Mouse (Mus musculus): ENCODE data around the gene Kctd13.
A peak's percentile ranks its signal among the peaks of the same experiment; 100 is the strongest.
"Not testable (repeated sequence)": the region's sequence is repeated elsewhere in the genome, so short reads cannot be mapped to it uniquely, and the experiment has no call there.

Kctd13 gene

GRCm38 (mm10) chr7:126928384-126929037 is at the start of gene Kctd13:
Gene Kctd13 (plus strand): TSS chr7:126928879.
- DNase-seq (ENCODE audit: extremely low read depth, low read depth), result peak; percentile 68

DNA sequence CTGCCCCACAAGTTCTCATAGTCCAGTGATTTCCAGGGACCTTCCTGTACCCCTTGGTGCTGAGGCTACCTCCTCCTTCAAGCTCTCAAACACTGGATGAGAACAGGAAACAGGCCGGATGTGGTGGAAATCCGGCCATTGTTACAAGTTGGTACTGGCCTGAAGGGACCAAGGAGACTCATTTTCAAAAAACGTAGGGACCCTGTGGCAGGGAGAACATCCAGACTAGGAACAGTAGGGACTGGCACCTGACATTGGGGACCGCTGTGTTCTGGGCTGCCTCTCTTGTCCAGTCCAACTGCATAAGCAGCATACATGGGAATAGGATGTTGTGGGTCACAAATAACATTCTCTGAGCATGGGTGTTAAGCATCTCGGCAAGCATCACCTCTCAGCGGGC is 47.6 kb upstream of the Kctd13 start:
- no peak for DNase-seq (ENCODE audit: extremely low read depth, low read depth)

DNA sequence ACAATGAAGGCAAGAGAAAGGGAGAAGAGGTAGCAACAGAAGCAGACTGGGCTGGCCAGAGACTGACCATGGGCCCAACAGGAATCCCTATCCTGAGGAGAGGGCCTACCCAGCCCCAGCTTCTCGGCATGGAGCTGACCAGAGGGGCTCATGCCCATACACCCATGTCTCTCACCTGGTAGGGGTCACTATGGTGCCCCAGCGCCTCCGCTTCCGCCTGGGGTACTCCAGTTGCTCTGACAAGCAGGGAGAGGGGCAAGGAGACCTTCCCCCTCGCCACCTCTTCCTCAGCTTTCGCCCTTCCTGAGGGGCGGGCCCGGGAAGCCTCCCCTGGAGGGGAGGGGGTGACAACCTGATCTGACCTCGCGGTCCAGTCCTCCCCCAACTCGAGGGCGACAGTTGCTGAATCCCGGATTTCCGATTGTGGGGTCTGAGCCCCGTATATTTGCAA is 44.9 kb upstream of the Kctd13 start:
- DNase-seq (ENCODE audit: extremely low read depth, low read depth), result no peak

DNA sequence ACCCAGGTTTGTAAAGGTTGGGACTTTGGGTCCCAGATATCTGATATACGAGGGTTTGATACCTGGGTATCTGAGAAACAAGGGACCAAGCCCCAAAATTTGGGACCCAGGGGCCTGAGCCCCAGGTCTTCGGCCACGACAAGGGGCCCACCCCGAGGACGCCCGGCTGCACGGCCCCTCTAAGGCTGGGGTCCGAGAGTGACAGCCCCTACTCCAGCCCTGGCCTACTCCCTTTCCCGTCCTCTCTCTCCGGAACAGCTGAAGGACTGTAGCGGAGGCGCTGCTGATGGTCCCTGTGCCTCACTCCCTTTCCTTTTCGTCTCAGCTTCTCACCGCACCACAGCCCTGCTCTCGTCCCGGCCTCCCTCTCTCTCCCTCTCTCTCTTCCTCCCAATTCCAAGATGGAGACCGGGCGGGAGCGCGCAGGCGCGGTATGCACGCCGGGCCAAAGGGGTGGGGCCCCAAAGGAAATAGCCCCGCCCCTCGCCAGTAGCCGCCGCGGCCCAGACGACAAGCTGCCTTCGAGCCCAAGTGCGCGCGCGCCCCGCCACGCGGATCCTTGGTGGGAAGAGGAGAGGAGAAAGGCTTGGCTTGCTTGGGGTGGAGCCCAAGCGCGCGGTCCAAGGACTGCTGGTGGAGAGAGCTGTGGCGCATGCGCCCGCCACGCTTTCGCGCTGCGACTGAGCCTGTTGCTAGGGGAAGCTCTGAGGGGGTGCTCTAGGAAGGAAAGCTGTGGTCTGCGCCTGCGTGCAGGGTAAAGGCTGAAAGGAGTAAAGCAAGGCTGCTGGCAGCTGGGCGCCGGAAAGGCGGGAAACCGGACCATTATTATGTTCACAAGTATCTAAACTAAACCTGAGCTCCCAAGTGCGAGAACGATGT is 44.2 kb upstream of the Kctd13 start, which contains the start of gene Taok2:
TSS of gene Taok2 (minus strand) at position 418 of the 879 bp plus-strand sequence.
- peak; percentile 98 for DNase-seq (ENCODE audit: extremely low read depth, low read depth)

GRCm38 (mm10) chr7:126887281-126887680 is 41.4 kb upstream of the Kctd13 start:
- no peak for DNase-seq (ENCODE audit: extremely low read depth, low read depth)

DNA sequence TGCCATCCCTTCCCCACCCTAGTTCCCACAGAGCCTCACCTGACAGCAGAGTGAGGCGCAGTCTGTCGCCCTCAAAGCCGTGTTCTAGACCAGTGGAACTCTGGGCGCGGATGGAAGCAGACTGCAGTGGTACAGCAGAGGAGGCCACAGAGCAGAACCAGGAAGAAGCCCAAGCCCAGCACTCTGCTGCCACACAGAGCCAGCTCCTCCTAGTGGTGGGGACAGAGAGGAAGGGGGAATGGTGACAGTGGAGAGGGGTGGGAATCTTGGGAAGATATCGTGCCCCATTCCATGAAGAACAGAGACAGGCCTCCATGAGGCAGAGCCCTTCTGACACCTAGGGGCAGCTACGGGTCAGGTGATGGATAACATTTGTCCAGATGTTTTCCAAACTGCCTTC is 39.8 kb upstream of the Kctd13 start:
- no peak for DNase-seq (ENCODE audit: extremely low read depth, low read depth)

- no peak for DNase-seq (ENCODE audit: extremely low read depth, low read depth)
Measured at GRCm38 (mm10) chr7:126896912-126897311, 31.8 kb upstream of the Kctd13 start.

- peak; percentile 83 for DNase-seq (ENCODE audit: extremely low read depth, low read depth)
Measured at GRCm38 (mm10) chr7:126897390-126898101, 31.1 kb upstream of the Kctd13 start.

DNA sequence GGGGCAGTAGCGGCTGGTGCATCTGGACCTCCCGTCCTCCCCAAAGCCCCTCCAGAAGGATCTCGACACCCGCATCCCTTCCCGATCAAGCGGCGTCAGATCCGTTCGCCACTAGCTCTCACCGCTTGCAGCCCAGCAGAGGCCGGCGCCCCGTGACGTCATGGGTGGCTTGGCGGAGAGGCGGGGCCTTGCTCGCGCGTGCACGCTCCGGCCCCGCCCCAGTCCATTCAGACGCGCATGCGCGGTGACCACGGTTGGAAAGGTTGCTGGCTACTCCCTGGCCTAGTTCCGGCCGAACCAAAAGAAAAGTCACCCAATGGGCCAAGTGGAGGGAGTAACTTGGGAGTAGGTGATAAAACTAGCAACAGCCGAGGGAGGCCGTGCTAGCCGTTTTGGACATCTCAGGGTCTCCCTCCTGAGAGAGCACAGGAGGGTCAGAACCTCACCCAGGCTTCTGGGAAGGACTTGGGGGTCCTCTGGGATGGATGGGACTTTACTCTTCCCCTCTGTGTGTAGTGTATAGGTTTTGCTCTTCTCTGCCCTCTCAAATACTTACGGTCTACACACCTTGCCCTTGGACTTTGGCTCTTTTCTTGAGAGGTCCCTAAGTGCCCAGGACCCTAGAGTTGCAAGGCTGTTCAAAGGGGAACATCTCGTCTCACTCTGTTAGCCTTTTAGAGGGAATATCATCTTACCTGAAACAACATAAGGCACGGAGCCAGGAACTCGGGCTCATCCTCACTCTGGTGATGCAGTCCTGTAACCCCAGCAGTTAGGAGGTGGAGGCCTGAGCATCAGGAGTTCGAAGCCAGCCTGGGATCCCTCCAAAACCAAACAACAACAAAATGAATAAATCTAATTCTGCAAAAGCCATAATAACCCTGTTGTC is 30.3 kb upstream of the Kctd13 start:
- DNase-seq (ENCODE audit: extremely low read depth, low read depth), result peak; percentile 52

DNA sequence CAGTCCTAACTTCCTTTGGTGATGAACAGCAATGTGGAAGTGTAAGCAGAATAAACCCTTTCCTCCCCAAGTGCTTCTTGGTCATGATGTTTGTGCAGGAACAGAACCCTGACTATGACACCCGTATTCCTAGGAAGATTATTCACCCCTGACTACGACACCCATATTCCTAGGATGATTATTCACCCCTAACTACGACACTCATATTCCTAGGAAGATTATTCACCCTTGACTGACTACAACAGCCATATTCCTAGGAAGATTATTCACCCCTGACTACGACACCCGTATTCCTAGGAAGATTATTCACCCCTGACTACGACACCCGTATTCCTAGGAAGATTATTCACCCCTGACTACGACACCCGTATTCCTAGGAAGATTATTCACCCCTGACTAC is 28.9 kb upstream of the Kctd13 start:
- not testable (repeated sequence) for DNase-seq (ENCODE audit: extremely low read depth, low read depth)

DNA sequence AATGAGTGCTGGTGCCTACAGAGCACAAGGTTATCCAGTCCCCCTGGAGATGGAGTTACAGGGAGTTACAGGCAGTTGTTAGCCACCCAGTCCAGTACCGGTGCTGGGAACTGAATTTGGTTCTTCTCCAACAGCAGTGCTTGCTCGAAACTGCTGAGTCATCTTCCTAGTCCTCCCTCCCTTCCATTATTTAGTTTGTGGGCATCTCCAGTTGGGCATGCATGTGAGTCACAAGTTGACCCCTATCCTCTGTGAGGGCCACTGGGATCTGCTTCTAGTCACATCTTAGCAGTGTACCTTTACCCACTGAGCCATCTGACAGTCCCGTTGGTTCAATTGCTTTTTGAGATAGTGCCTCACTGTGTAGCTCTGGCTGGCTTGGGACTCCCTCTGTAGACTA is 23.1 kb upstream of the Kctd13 start:
- no peak for DNase-seq (ENCODE audit: extremely low read depth, low read depth)

- DNase-seq (ENCODE audit: extremely low read depth, low read depth), result no peak
Measured at GRCm38 (mm10) chr7:126914844-126915243, 13.8 kb upstream of the Kctd13 start.

- not testable (repeated sequence) for DNase-seq (ENCODE audit: extremely low read depth, low read depth)
Measured at GRCm38 (mm10) chr7:126918356-126918755, 10.3 kb upstream of the Kctd13 start.

DNA sequence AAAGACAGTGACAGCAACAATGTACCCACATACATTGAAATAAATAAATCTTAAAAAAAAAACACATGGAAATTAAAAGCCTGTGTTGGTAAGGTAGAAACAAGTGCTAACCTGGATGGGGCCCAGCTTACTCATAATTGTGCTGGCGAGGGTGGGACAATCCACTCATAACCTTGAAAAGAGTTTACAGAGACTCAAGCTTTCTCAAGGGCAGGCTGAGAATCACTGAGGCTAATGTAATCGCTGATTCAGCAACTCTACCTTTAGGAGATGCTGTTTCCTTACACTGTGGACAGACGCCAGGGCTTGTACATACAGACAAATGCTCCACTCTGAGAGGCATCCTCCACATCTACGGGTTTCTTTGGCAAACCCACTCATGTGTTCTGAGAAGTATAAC is 8.7 kb upstream of the Kctd13 start:
- no peak for DNase-seq (ENCODE audit: extremely low read depth, low read depth)

GRCm38 (mm10) chr7:126921563-126921962 is 7.1 kb upstream of the Kctd13 start:
- no peak for DNase-seq (ENCODE audit: extremely low read depth, low read depth)

DNA sequence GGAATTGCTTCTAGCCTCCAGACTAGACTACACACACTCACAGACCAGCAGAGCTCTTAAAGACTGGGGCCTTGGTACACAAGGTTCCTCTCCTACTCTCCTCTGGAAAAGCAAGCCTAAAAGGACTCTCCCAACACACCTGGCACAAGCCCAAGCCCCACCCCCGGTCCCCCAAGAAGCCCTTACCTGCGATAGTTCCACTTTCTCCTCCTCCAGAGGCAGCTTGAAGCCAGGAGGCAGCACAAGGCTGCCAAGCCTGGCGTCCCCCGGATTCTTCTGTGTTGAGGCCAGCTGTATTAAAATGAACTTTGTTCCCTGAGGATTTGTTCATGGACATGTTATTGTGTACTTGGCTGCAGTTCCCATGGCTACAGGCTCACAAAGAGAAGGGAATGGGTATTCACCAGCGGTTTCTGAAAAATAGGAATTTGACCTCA is 6.0 kb upstream of the Kctd13 start, which contains the start of gene Tmem219:
TSS of gene Tmem219 (minus strand) at position 294 of the 437 bp plus-strand sequence.
- no peak for DNase-seq (ENCODE audit: extremely low read depth, low read depth)

DNA sequence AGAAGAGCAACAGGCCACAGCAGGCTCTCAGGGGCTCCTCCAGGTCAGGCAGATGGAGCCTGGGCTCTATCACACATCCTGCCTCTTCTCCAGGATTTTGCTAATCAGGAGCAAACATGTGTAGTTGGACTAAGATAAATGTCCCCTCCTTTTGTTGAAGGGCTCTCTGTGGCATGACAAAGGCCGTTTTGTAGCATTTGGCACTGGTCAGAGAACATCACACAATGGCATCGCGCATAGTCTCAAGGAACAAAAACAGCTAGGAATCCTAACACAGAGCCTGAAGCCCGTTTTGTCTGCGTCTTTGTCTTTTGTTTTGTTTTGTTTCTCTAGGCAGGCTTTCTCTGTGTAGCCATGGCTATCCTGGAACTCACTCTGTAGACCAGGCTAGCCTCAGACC is 4.7 kb upstream of the Kctd13 start:
- DNase-seq (ENCODE audit: extremely low read depth, low read depth), result no peak

DNA sequence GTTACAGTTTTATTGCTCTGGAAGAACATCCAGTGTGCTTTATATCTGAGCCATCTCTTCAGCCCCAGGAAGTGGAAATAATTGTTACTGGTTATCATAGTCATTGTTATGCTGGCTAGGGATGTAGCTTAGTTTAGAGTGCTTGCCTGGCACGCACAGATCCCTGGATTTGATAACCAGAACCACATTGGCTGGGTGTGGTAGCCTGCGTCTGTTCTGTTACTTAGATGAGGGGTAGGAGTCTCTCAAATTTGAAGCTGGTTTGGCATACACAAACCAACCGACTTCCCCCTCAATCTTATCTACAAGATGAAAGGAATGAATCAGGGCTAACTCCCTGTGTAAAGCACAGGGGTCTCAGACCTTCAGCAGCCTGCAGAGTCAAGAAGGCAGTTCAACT is 2.4 kb upstream of the Kctd13 start:
- no peak for DNase-seq (ENCODE audit: extremely low read depth, low read depth)

DNA sequence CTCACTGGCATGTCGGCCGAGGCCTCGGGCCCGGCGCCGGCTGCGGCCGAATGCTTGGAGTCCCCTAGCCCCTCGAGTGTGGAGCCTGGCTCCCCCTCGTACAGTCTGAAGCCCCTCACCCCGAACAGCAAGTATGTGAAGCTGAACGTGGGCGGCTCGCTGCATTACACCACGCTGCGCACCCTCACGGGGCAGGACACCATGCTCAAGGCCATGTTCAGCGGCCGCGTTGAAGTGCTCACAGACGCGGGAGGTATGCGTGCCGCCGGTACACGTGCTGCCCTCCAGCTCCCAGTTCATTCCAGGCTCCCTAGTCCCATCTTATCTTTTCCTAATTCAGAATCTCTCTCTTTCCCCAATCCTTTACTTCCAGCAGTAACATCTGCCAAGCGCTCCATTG is 367 bp downstream of the Kctd13 start:
- no peak for DNase-seq (ENCODE audit: extremely low read depth, low read depth)

GRCm38 (mm10) chr7:126932652-126933051 is 4.0 kb downstream of the Kctd13 start:
- no peak for DNase-seq (ENCODE audit: extremely low read depth, low read depth)

- no peak for DNase-seq (ENCODE audit: extremely low read depth, low read depth)
Measured at GRCm38 (mm10) chr7:126941171-126941570, 12.5 kb downstream of the Kctd13 start.

All from MEL-GATA-1-ER (cell line).